Comparison of ENCODE assay signal across 9 mouse cellular contexts in the genomic region with DNA sequence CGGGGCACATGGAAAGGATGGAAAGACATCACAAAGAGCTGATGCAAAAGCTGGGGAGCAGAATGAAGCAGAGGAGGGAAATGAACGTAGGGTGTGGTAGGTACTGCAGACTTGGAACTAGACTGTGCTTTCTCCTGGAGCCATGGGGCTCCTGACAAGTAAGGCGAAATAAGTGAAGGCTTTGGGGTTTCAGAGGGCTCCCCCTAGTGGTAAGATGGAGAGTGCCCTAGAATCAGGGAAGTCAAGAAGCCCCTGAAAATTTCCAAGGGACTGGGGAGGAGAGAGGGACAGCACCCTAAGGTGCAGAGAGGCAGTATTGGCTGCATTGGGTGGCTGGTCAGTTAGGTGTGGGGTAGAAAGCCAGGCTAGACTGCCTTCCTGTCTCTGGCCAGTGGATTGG. TPM values are rescaled to one million over a fixed set of nuclear protein-coding genes. Genes with fewer than 3 reads are reported as not detected.
DNase-seq lines count a peak whose midpoint lies in the region; ATAC-seq and TF ChIP-seq lines count a peak whose summit lies in the region.
"Had no signal": no experiment of that assay in that cellular context is flagged by ENCODE, and none has a peak within 500 bp of the region (broad histone marks: within the 10 kb centered on the region; RNA-seq: fewer than 3 reads in every experiment).

No protein-coding gene starts in this region.

- peak; percentile 31 to 46 for DNase-seq in cerebellum, adult 18-20 months
- DNase-seq in cerebellum, adult 8-10 months, result no peak
- peak; percentile 44 for DNase-seq in liver
- DNase-seq in liver, embryonic 11.5 days (ENCODE audit: low spot score), result no peak
- peak; percentile 50 to 69 for DNase-seq in adrenal gland, postnatal 36 days
- DNase-seq in heart, postnatal 0 days (ENCODE audit: low spot score), result peak; percentile 52
- DNase-seq in lung, postnatal 0 days (ENCODE audit: low spot score), result peak; percentile 69
- DNase-seq in thymus, adult 2 months, result peak; percentile 49

- peaks cover 7% of the 10 kb centered on the region; the same call in 1 of the 2 replicates for H3K27me3 ChIP-seq in liver, embryonic 11.5 days (replicated peaks; ENCODE audit: control insufficient read depth, insufficient read depth, low read length)
- no peaks in the 10 kb centered on the region for H3K27me3 ChIP-seq in heart, postnatal 0 days (ENCODE audit: control insufficient read depth, insufficient read depth, low read length)
- H3K27me3 ChIP-seq in lung, postnatal 0 days (replicated peaks; ENCODE audit: insufficient read depth, low read length), result no peaks in the 10 kb centered on the region
- peaks cover 2% of the 10 kb centered on the region for H3K27me3 ChIP-seq in thymus, adult 2 months (ENCODE audit: control insufficient read depth, insufficient read depth, low read length)
- H3K27me3 ChIP-seq: hindbrain, embryonic 15.5 days had no signal

- H3K27ac ChIP-seq in liver, embryonic 11.5 days (ENCODE audit: low read depth, low read length), result no peak overlapping the region
- H3K27ac ChIP-seq in heart, postnatal 0 days (ENCODE audit: low read depth), result no peak overlapping the region
- H3K27ac ChIP-seq in lung, postnatal 0 days (ENCODE audit: low read length), result no peak overlapping the region
- H3K27ac ChIP-seq in thymus, adult 2 months (ENCODE audit: control insufficient read depth, insufficient read depth, low read length), result no peak overlapping the region
- H3K27ac ChIP-seq: hindbrain, embryonic 15.5 days had no signal

- TF ChIP-seq EP300 in heart, postnatal 0 days (IDR thresholded peaks at IDR 0.05; ENCODE audit: low read depth), result no peak
- no peak for TF ChIP-seq EP300 in lung, postnatal 0 days (IDR thresholded peaks at IDR 0.05)

- H3K4me1 ChIP-seq in liver, embryonic 11.5 days (replicated peaks; ENCODE audit: control insufficient read depth, insufficient read depth, low read length), result peaks cover 11% of the 10 kb centered on the region
- peaks cover 18% of the 10 kb centered on the region for H3K4me1 ChIP-seq in heart, postnatal 0 days (ENCODE audit: control insufficient read depth, insufficient read depth)
- peaks cover 8% of the 10 kb centered on the region; the same call in 1 of the 2 replicates for H3K4me1 ChIP-seq in lung, postnatal 0 days (ENCODE audit: insufficient read depth, low read depth, low read length)
- H3K4me1 ChIP-seq in thymus, adult 2 months (replicated peaks; ENCODE audit: control insufficient read depth, insufficient read depth, low read length), result peaks cover 5% of the 10 kb centered on the region; the same call in 1 of the 2 replicates

- no peak overlapping the region for H3K4me2 ChIP-seq in liver, embryonic 11.5 days
- H3K4me2 ChIP-seq in heart, postnatal 0 days (ENCODE audit: low read depth, low read length), result no peak overlapping the region
- no peak overlapping the region for H3K4me2 ChIP-seq in lung, postnatal 0 days (replicated peaks; ENCODE audit: low read depth, low read length)
- H3K4me2 ChIP-seq: hindbrain, embryonic 15.5 days had no signal

- H3K36me3 ChIP-seq in liver, embryonic 11.5 days (ENCODE audit: control insufficient read depth, insufficient read depth, low read length), result peaks cover 9% of the 10 kb centered on the region; the same call in 1 of the 2 replicates
- H3K36me3 ChIP-seq in heart, postnatal 0 days (replicated peaks; ENCODE audit: control insufficient read depth, insufficient read depth, low read length), result peaks cover 63% of the 10 kb centered on the region
- H3K36me3 ChIP-seq in lung, postnatal 0 days (ENCODE audit: insufficient read depth, low read length), result peaks cover 5% of the 10 kb centered on the region; the same call in 1 of the 2 replicates
- no peaks in the 10 kb centered on the region for H3K36me3 ChIP-seq in thymus, adult 2 months (ENCODE audit: control insufficient read depth, insufficient read depth, low read length)
- H3K36me3 ChIP-seq: hindbrain, embryonic 15.5 days had no signal

- peak; percentile 76 for TF ChIP-seq CTCF in heart, postnatal 0 days (IDR thresholded peaks at IDR 0.05; ENCODE audit: low read depth)
- peak; percentile 82 for TF ChIP-seq CTCF in lung, postnatal 0 days (IDR thresholded peaks at IDR 0.05)
- 0 out of 2 replicates have a peak, but pooled peaks have one; percentile 23 for TF ChIP-seq CTCF in thymus, adult 2 months (IDR thresholded peaks at IDR 0.05; ENCODE audit: borderline replicate concordance, control insufficient read depth, extremely low read depth, insufficient read depth, low read length, poor library complexity)

- no peak overlapping the region for H3K4me3 ChIP-seq in liver, embryonic 11.5 days (ENCODE audit: low read depth, low read length)
- H3K4me3 ChIP-seq in heart, postnatal 0 days (ENCODE audit: low read depth, low read length), result no peak overlapping the region
- no peak overlapping the region for H3K4me3 ChIP-seq in lung, postnatal 0 days (ENCODE audit: low read depth, low read length)
- no peak overlapping the region for H3K4me3 ChIP-seq in thymus, adult 2 months (ENCODE audit: control insufficient read depth, insufficient read depth, low read length)
- H3K4me3 ChIP-seq: hindbrain, embryonic 15.5 days had no signal

- H3K9me3 ChIP-seq in liver, embryonic 11.5 days (ENCODE audit: control insufficient read depth, low read length), result no peaks in the 10 kb centered on the region
- H3K9me3 ChIP-seq in heart, postnatal 0 days (replicated peaks; ENCODE audit: control insufficient read depth, low read length), result no peaks in the 10 kb centered on the region
- no peaks in the 10 kb centered on the region for H3K9me3 ChIP-seq in lung, postnatal 0 days (ENCODE audit: low read length)
- H3K9me3 ChIP-seq: hindbrain, embryonic 15.5 days had no signal

- TF ChIP-seq POLR2A in thymus, adult 2 months (IDR thresholded peaks at IDR 0.05; ENCODE audit: control insufficient read depth, extremely low read depth, insufficient read depth, low read length, poor library complexity), result no peak

- no peak for ATAC-seq in liver, embryonic 11.5 days (replicated peaks; ENCODE audit: low FRiP score)
- ATAC-seq in heart, postnatal 0 days (ENCODE audit: insufficient read depth, low read depth), result no peak
- ATAC-seq in lung, postnatal 0 days, result peak; percentile 13; the same call in 1 of the 2 replicates

- WGBS in liver, embryonic 11.5 days, result 43% methylated on average over 3 of the region's 3 CpGs
- 53% methylated on average over 3 of the region's 3 CpGs for WGBS in heart, postnatal 0 days
- WGBS in lung, postnatal 0 days, result 56% methylated on average over 3 of the region's 3 CpGs
- 61% methylated on average over 3 of the region's 3 CpGs for WGBS in thymus, adult 2 months

- H3K9ac ChIP-seq in liver, embryonic 11.5 days (ENCODE audit: low read depth, low read length), result no peak overlapping the region
- no peak overlapping the region for H3K9ac ChIP-seq in heart, postnatal 0 days (replicated peaks; ENCODE audit: low read depth, low read length)
- no peak overlapping the region for H3K9ac ChIP-seq in lung, postnatal 0 days (replicated peaks; ENCODE audit: low read depth)
- H3K9ac ChIP-seq: hindbrain, embryonic 15.5 days had no signal

RNA-seq across cellular contexts. Expression of a gene that starts 5.6 kb away (rescaled TPM):
- polyA plus RNA-seq in liver, embryonic 11.5 days (2014; fragmentation: Nextera tagmentation; extraction: Ambion mirVana), result 10.7 TPM in 2 replicates
- 10 to 100 TPM; 14.2 to 27.4 TPM for total RNA-seq in adrenal gland, postnatal 36 days (2021)
- total RNA-seq in heart, postnatal 0 days (2014; rRNA removed; ENCODE audit: low replicate concordance), result 18.2 and 23.6 TPM in 2 replicates
- 7.7 and 8.1 TPM in 2 replicates for polyA plus RNA-seq in heart, postnatal 0 days (2015; fragmentation: Nextera tagmentation; extraction: Ambion mirVana)
- polyA plus RNA-seq in lung, postnatal 0 days (2015; fragmentation: Nextera tagmentation; extraction: Ambion mirVana), result 10.9 and 14.3 TPM in 2 replicates
- 10.7 and 12.5 TPM in 2 replicates for polyA plus RNA-seq in thymus, adult 2 months (2012; rRNA removed)

RNA-seq across cellular contexts. Expression of a gene that starts 58.3 kb away (rescaled TPM):
- 69.0 and 76.3 TPM in 2 replicates for polyA plus RNA-seq in liver, embryonic 11.5 days (2014; fragmentation: Nextera tagmentation; extraction: Ambion mirVana)
- total RNA-seq in adrenal gland, postnatal 36 days (2021), result 100 to 1,000 TPM; 230 to 232 TPM
- total RNA-seq in heart, postnatal 0 days (2014; rRNA removed; ENCODE audit: low replicate concordance), result 19.2 and 32.0 TPM in 2 replicates
- polyA plus RNA-seq in heart, postnatal 0 days (2015; fragmentation: Nextera tagmentation; extraction: Ambion mirVana), result 39.4 and 43.3 TPM in 2 replicates
- 37.1 and 39.3 TPM in 2 replicates for polyA plus RNA-seq in lung, postnatal 0 days (2015; fragmentation: Nextera tagmentation; extraction: Ambion mirVana)
- polyA plus RNA-seq in thymus, adult 2 months (2012; rRNA removed), result 54.4 and 61.2 TPM in 2 replicates

Comparison
In these comparisons a context has a peak if more than half of its experiments do, and no peak if none do; other contexts are left out.
1. DNase-seq: peak in cerebellum, adult 18-20 months (2 of 2), liver (single experiment), adrenal gland, postnatal 36 days (2 of 2), heart, postnatal 0 days (single experiment), lung, postnatal 0 days (single experiment) and thymus, adult 2 months (single experiment); none in cerebellum, adult 8-10 months (single experiment) and liver, embryonic 11.5 days (single experiment).
2. CTCF ChIP-seq: peak in every context shown above with its lines; median percentile 82 in lung, postnatal 0 days; 76 in heart, postnatal 0 days; 23 in thymus, adult 2 months.